Mouse (Mus musculus): ENCODE data around the gene Exosc1.
"Not testable (repeated sequence)": the region's sequence is repeated elsewhere in the genome, so short reads cannot be mapped to it uniquely, and the experiment has no call there.

Exosc1 gene

GRCm38 (mm10) chr19:41933179-41934086, at the start of gene Exosc1, which contains the start of gene Zdhhc16:
Gene Exosc1, minus strand, starts transcription at chr19:41933423.
Gene Zdhhc16, plus strand, starts transcription at chr19:41933480.
- DNase-seq (ENCODE audit: low spot score in 2 of 2), result peak; percentile 99 to 100

GRCm38 (mm10) chr19:41982791-41983150, 49.5 kb upstream of the Exosc1 start:
- DNase-seq (ENCODE audit: low spot score in 2 of 2), result no peak

GRCm38 (mm10) chr19:41981931-41982790, 48.9 kb upstream of the Exosc1 start:
- peak; percentile 16 to 23 for DNase-seq (ENCODE audit: low spot score in 2 of 2)

- DNase-seq (ENCODE audit: low spot score in 2 of 2), result no peak
Observed at GRCm38 (mm10) chr19:41981595-41981927, 48.3 kb upstream of the Exosc1 start, which contains the start of gene Ubtd1. Gene Ubtd1, plus strand, starts transcription at chr19:41981763.

GRCm38 (mm10) chr19:41980819-41981594, 47.8 kb upstream of the Exosc1 start, which contains the start of gene Mms19:
Gene Mms19, minus strand, starts transcription at chr19:41981157.
- peak; percentile 98 to 99 for DNase-seq (ENCODE audit: low spot score in 2 of 2)

GRCm38 (mm10) chr19:41980422-41980818, 47.2 kb upstream of the Exosc1 start:
- DNase-seq (ENCODE audit: low spot score in 2 of 2), result no peak

- DNase-seq (ENCODE audit: low spot score in 2 of 2), result peak; percentile 28 to 61
Observed at GRCm38 (mm10) chr19:41973891-41974794, 40.9 kb upstream of the Exosc1 start.

GRCm38 (mm10) chr19:41969618-41970017, 36.4 kb upstream of the Exosc1 start:
- DNase-seq (ENCODE audit: low spot score in 2 of 2), result no peak

- DNase-seq (ENCODE audit: low spot score in 2 of 2), result peak in 1 of 2 experiments; percentile 20
Observed at GRCm38 (mm10) chr19:41953574-41953973, 20.4 kb upstream of the Exosc1 start.

GRCm38 (mm10) chr19:41952287-41952686, 19.1 kb upstream of the Exosc1 start:
- DNase-seq (ENCODE audit: low spot score in 2 of 2), result peak in 1 of 2 experiments; percentile 24

- DNase-seq (ENCODE audit: low spot score in 2 of 2), result no peak
Observed at GRCm38 (mm10) chr19:41943841-41944240, 10.6 kb upstream of the Exosc1 start.

GRCm38 (mm10) chr19:41938539-41938938, 5.3 kb upstream of the Exosc1 start:
- no peak for DNase-seq (ENCODE audit: low spot score in 2 of 2)

GRCm38 (mm10) chr19:41935921-41936320, 2.7 kb upstream of the Exosc1 start:
- DNase-seq (ENCODE audit: low spot score in 2 of 2), result no peak

- DNase-seq (ENCODE audit: low spot score in 2 of 2), result no peak
Observed at GRCm38 (mm10) chr19:41934124-41934523, 901 bp upstream of the Exosc1 start.

GRCm38 (mm10) chr19:41932686-41933085, 537 bp downstream of the Exosc1 start:
- no peak for DNase-seq (ENCODE audit: low spot score in 2 of 2)

GRCm38 (mm10) chr19:41920412-41921067, 12.7 kb downstream of the Exosc1 start:
- no peak for DNase-seq (ENCODE audit: low spot score in 2 of 2)

GRCm38 (mm10) chr19:41919471-41919870, 13.8 kb downstream of the Exosc1 start:
- no peak for DNase-seq (ENCODE audit: low spot score in 2 of 2)

- no peak for DNase-seq (ENCODE audit: low spot score in 2 of 2)
Observed at GRCm38 (mm10) chr19:41916853-41917252, 16.4 kb downstream of the Exosc1 start.

- no peak for DNase-seq (ENCODE audit: low spot score in 2 of 2)
Observed at GRCm38 (mm10) chr19:41915294-41915693, 17.9 kb downstream of the Exosc1 start.

GRCm38 (mm10) chr19:41914592-41914882, 18.7 kb downstream of the Exosc1 start:
- DNase-seq (ENCODE audit: low spot score in 2 of 2), result not testable (repeated sequence)

Measured in frontal cortex, postnatal 36 days (tissue).